ENCODE assay signal across 32 mouse cellular contexts in the genomic region with DNA sequence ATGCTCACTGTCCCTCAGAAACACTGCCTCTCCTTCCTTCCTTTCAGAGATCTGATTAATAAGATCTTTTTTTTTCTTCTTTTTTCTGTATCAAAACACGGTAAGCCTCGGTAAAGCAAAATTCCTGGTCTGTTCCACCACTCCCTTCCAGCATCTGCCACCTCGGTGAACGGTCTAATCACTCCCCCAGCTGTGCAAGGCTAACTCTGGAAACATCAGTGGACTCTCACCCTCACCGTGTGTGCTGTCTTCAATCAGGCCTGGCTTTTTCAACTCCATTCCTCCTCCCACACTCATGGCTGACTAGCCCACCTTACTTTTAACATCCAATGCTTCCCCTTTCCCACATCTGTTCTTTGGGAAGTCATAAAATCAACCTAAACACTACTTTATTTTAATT. TPM values are rescaled to one million over a fixed set of nuclear protein-coding genes. Genes with fewer than 3 reads are reported as not detected.
DNase-seq lines count a peak whose midpoint lies in the region; ATAC-seq and TF ChIP-seq lines count a peak whose summit lies in the region.
"Had no signal": no experiment of that assay in that cellular context is flagged by ENCODE, and none has a peak within 500 bp of the region (broad histone marks: within the 10 kb centered on the region; RNA-seq: fewer than 3 reads in every experiment).

No protein-coding gene starts in this region.

- WGBS in lung, embryonic 14.5 days: 18% methylated on average over 5 of the region's 5 CpGs
- 47% methylated on average over 5 of the region's 5 CpGs for WGBS in limb, embryonic 10.5 days

- ATAC-seq in lung, embryonic 14.5 days (ENCODE audit: insufficient read depth): no peak
- ATAC-seq: forebrain, embryonic 15.5 days had no signal

- no peaks in the 10 kb centered on the region for H3K36me3 ChIP-seq in lung, embryonic 14.5 days (ENCODE audit: insufficient read depth)
- no peaks in the 10 kb centered on the region for H3K36me3 ChIP-seq in limb, embryonic 10.5 days
- H3K36me3 ChIP-seq: embryonic facial prominence, embryonic 10.5 days; embryonic facial prominence, embryonic 13.5 days; forebrain, embryonic 12.5 days; forebrain, embryonic 15.5 days; G1E; heart, embryonic 10.5 days; heart, embryonic 13.5 days; hindbrain, embryonic 15.5 days had no signal

- H3K4me2 ChIP-seq in lung, embryonic 14.5 days: no peak overlapping the region; the same call in 1 of the 2 replicates
- H3K4me2 ChIP-seq: embryonic facial prominence, embryonic 13.5 days; forebrain, embryonic 12.5 days; forebrain, embryonic 15.5 days; heart, embryonic 13.5 days; hindbrain, embryonic 15.5 days had no signal

- H3K27ac ChIP-seq in lung, embryonic 14.5 days (ENCODE audit: low read depth): peak overlapping the region; percentile 60; the same call in 1 of the 2 replicates
- H3K27ac ChIP-seq in limb, embryonic 10.5 days: no peak overlapping the region
- H3K27ac ChIP-seq: embryonic facial prominence, embryonic 10.5 days; embryonic facial prominence, embryonic 13.5 days; forebrain, embryonic 12.5 days; forebrain, embryonic 15.5 days; heart, adult 2 months; heart, embryonic 10.5 days; heart, embryonic 13.5 days; hindbrain, embryonic 15.5 days had no signal

- no peak for TF ChIP-seq CTCF in lung, embryonic 14.5 days (IDR thresholded peaks at IDR 0.05; ENCODE audit: low read depth)

- no peaks in the 10 kb centered on the region for H3K27me3 ChIP-seq in lung, embryonic 14.5 days (ENCODE audit: insufficient read depth, low read length)
- H3K27me3 ChIP-seq in limb, embryonic 10.5 days (ENCODE audit: low read depth, poor library complexity, severe bottlenecking): no peaks in the 10 kb centered on the region
- H3K27me3 ChIP-seq: CH12.LX; embryonic facial prominence, embryonic 13.5 days; forebrain, embryonic 12.5 days; forebrain, embryonic 15.5 days; heart, embryonic 13.5 days; hindbrain, embryonic 15.5 days; Patski had no signal

- H3K4me3 ChIP-seq in lung, embryonic 14.5 days (ENCODE audit: low read depth, low read length): no peak overlapping the region
- H3K4me3 ChIP-seq in limb, embryonic 10.5 days: no peak overlapping the region
- H3K4me3 ChIP-seq: embryonic facial prominence, embryonic 10.5 days; embryonic facial prominence, embryonic 13.5 days; erythroblast, embryonic 14.5 days; forebrain, embryonic 12.5 days; forebrain, embryonic 15.5 days; heart, adult 2 months; heart, embryonic 10.5 days; heart, embryonic 13.5 days; hindbrain, embryonic 15.5 days had no signal

- peaks cover 8% of the 10 kb centered on the region; the same call in 1 of the 2 replicates for H3K4me1 ChIP-seq in lung, embryonic 14.5 days (ENCODE audit: insufficient read depth)
- H3K4me1 ChIP-seq in limb, embryonic 10.5 days: peaks cover 16% of the 10 kb centered on the region
- H3K4me1 ChIP-seq: forebrain, embryonic 15.5 days; heart, embryonic 10.5 days; heart, embryonic 13.5 days; hindbrain, embryonic 15.5 days had no signal

- H3K9me3 ChIP-seq in lung, embryonic 14.5 days (ENCODE audit: low read depth, low read length): no peaks in the 10 kb centered on the region
- no peaks in the 10 kb centered on the region for H3K9me3 ChIP-seq in limb, embryonic 10.5 days (replicated peaks)
- H3K9me3 ChIP-seq: embryonic facial prominence, embryonic 10.5 days; embryonic facial prominence, embryonic 13.5 days; forebrain, embryonic 12.5 days; forebrain, embryonic 15.5 days; heart, embryonic 10.5 days; heart, embryonic 13.5 days; hindbrain, embryonic 15.5 days had no signal

- peak; percentile 22 for DNase-seq in embryo, embryonic 10.5 days (ENCODE audit: low spot score)
- DNase-seq in embryo, embryonic 11 days: no peak
- no peak for DNase-seq in lung, embryonic 14.5 days
- DNase-seq in lung, postnatal 25 days (ENCODE audit: low spot score): no peak
- peak; percentile 37 for DNase-seq in limb, embryonic 10.5 days (ENCODE audit: low spot score)
- DNase-seq in mesoderm, embryonic 11.5 days (ENCODE audit: low read depth, low spot score): peak; percentile 40
- no peak for DNase-seq in testis, postnatal 10 days (ENCODE audit: low spot score)
- DNase-seq: adrenal gland, postnatal 10 days; adrenal gland, postnatal 36 days; B cell, adult 2 months; cerebellum, adult 11 months; cerebellum, adult 2 months; cerebellum, adult 9-11 months; cerebellum, postnatal 25 days; gastrocnemius, postnatal 10 days; gastrocnemius, postnatal 36 days; heart, adult 2 months; heart, postnatal 14 days; heart, postnatal 4 days had no signal

- H3K9ac ChIP-seq in lung, embryonic 14.5 days: no peak overlapping the region
- H3K9ac ChIP-seq: embryonic facial prominence, embryonic 13.5 days; forebrain, embryonic 12.5 days; forebrain, embryonic 15.5 days; heart, embryonic 13.5 days; hindbrain, embryonic 15.5 days had no signal

RNA-seq across cellular contexts. Expression of a gene that starts 2.2 kb away (rescaled TPM):
- not detected in 2 replicates for polyA plus RNA-seq in lung, embryonic 14.5 days (2014; fragmentation: Nextera tagmentation; extraction: Ambion mirVana)
- not detected in 2 replicates for polyA plus RNA-seq in limb, embryonic 10.5 days (2016; fragmentation: Nextera tagmentation; extraction: Ambion mirVana)
- polyA plus RNA-seq: cerebellum, adult 2 months; embryonic facial prominence, embryonic 10.5 days; embryonic facial prominence, embryonic 13.5 days; erythroblast, embryonic 14.5 days; forebrain, embryonic 12.5 days; forebrain, embryonic 15.5 days; G1E; heart, adult 2 months; heart, embryonic 10.5 days; heart, embryonic 13.5 days; heart, embryonic 16.5 days; hindbrain, embryonic 11.5 days; hindbrain, embryonic 15.5 days; Patski had no signal

Comparison
In these comparisons a context has a peak if more than half of its experiments do, and no peak if none do; other contexts are left out.
1. DNase-seq: peak in embryo, embryonic 10.5 days (single experiment), limb, embryonic 10.5 days (single experiment) and mesoderm, embryonic 11.5 days (single experiment); none in embryo, embryonic 11 days (single experiment), lung, embryonic 14.5 days (single experiment), lung, postnatal 25 days (single experiment) and testis, postnatal 10 days (single experiment).